Mouse (Mus musculus) cerebellum, adult 2 months (tissue): ENCODE results near the gene Eya2.

ENCODE experiments used
- CTCF ChIP-seq: fragments of 200-500 bp; IDR thresholded peaks from 2 replicates; pipeline ENCODE4 v1.5.1; 2011; ENCODE audit warnings: low read depth, mild to moderate bottlenecking, control low read depth, low read length, moderate library complexity, borderline replicate concordance; ENCODE audit not compliant: insufficient read depth
- POLR2A ChIP-seq: fragments of 200-500 bp; IDR thresholded peaks from 2 replicates; pipeline ENCODE4 v1.6.1; 2011; ENCODE audit warnings: low read length, control low read depth, borderline replicate concordance; ENCODE audit not compliant: insufficient read depth

GRCm38 (mm10) chr2:165584563-165584962, 10.3 kb upstream of the Eya2 start:
- TF ChIP-seq CTCF = no peak
- no peak for TF ChIP-seq POLR2A
